Mouse (Mus musculus): ENCODE measurements around the gene Lix1. TPM values are rescaled to one million over a fixed set of nuclear protein-coding genes. Genes with fewer than 3 reads are reported as not detected.

The Lix1 gene
- 1 to 10 TPM; 5.2 to 5.8 TPM for total RNA-seq (2021)

- DNase-seq = peak; percentile 46
These were observed at the start of gene Lix1 for GRCm38 (mm10) chr17:17402222-17403004. Gene Lix1 (plus strand): TSS chr17:17402672.

GRCm38 (mm10) chr17:17373550-17373917 is 28.9 kb upstream of the Lix1 start:
- DNase-seq = no peak

- peak; percentile 96 for DNase-seq
These were observed 28.3 kb upstream of the Lix1 start, which contains the start of gene Riok2 for GRCm38 (mm10) chr17:17373918-17374910. Gene Riok2 (plus strand): TSS chr17:17374309.

GRCm38 (mm10) chr17:17375581-17375980 is 26.9 kb upstream of the Lix1 start:
- DNase-seq = no peak

- no peak for DNase-seq
These were observed 18.8 kb upstream of the Lix1 start for GRCm38 (mm10) chr17:17383703-17384102.

- no peak for DNase-seq
These were observed 18.0 kb upstream of the Lix1 start for GRCm38 (mm10) chr17:17384502-17384901.

GRCm38 (mm10) chr17:17386117-17386516 is 16.4 kb upstream of the Lix1 start:
- no peak for DNase-seq

- DNase-seq = no peak
These were observed 10.6 kb upstream of the Lix1 start for GRCm38 (mm10) chr17:17391823-17392222.

GRCm38 (mm10) chr17:17392863-17393262 is 9.6 kb upstream of the Lix1 start:
- DNase-seq = no peak

- DNase-seq = no peak
These were observed 9.2 kb upstream of the Lix1 start for GRCm38 (mm10) chr17:17393300-17393699.

GRCm38 (mm10) chr17:17394336-17394735 is 8.1 kb upstream of the Lix1 start:
- DNase-seq = peak; percentile 77

GRCm38 (mm10) chr17:17396869-17397268 is 5.6 kb upstream of the Lix1 start:
- no peak for DNase-seq

GRCm38 (mm10) chr17:17398664-17399063 is 3.8 kb upstream of the Lix1 start:
- no peak for DNase-seq

- DNase-seq = no peak
These were observed 566 bp downstream of the Lix1 start for GRCm38 (mm10) chr17:17403038-17403437.

GRCm38 (mm10) chr17:17403578-17404112 is 1.2 kb downstream of the Lix1 start:
- no peak for DNase-seq

- DNase-seq = no peak
These were observed 2.5 kb downstream of the Lix1 start for GRCm38 (mm10) chr17:17404811-17405544.

- no peak for DNase-seq
These were observed 3.1 kb downstream of the Lix1 start for GRCm38 (mm10) chr17:17405606-17406005.

GRCm38 (mm10) chr17:17408137-17408536 is 5.7 kb downstream of the Lix1 start:
- DNase-seq = no peak

- no peak for DNase-seq
These were observed 6.4 kb downstream of the Lix1 start for GRCm38 (mm10) chr17:17408720-17409478.

GRCm38 (mm10) chr17:17409601-17410000 is 7.1 kb downstream of the Lix1 start:
- DNase-seq = no peak

GRCm38 (mm10) chr17:17411443-17411842 is 9.0 kb downstream of the Lix1 start:
- DNase-seq = no peak

Measured in heart, postnatal 4 days (tissue).